Mouse (Mus musculus) stomach, embryonic 14.5 days (tissue): ENCODE measurements around the gene Txndc5. TPM values are rescaled to one million over a fixed set of nuclear protein-coding genes. Genes with fewer than 3 reads are reported as not detected.

Experiments used
- ATAC-seq: fragments of 200-750 bp; cut with Nextera tagmentation; 2 replicates; pipeline ENCODE4 v1.8.0; 2017; ENCODE audit warnings: low read depth, moderate TSS enrichment; ENCODE audit not compliant: insufficient number of reproducible peaks, insufficient read depth, low FRiP score
- H3K27ac ChIP-seq: fragments of 300-500 bp; sonication (generic); 2 replicates; pipeline ENCODE4 v1.5.1; 2014; ENCODE audit warnings: mild to moderate bottlenecking, low read length, moderate library complexity, mixed read lengths
- H3K27me3 ChIP-seq: fragments of 300-500 bp; sonication (generic); 2 replicates; pipeline ENCODE4 v1.6.1; 2014; ENCODE audit warnings: low read length, control low read depth, mixed read lengths; ENCODE audit not compliant: control insufficient read depth, insufficient read depth
- H3K36me3 ChIP-seq: fragments of 300-500 bp; sonication (generic); 2 replicates; pipeline ENCODE4 v1.6.1; 2014; ENCODE audit warnings: mild to moderate bottlenecking, control low read depth, low read length, moderate library complexity, mixed read lengths; ENCODE audit not compliant: control insufficient read depth, insufficient read depth
- H3K4me1 ChIP-seq: fragments of 300-500 bp; sonication (generic); 2 replicates; pipeline ENCODE4 v1.6.1; 2014; ENCODE audit warnings: low read length, control low read depth, mixed read lengths; ENCODE audit not compliant: control insufficient read depth, insufficient read depth
- H3K4me2 ChIP-seq: fragments of 300-500 bp; sonication (generic); replicated peaks from 2 replicates; pipeline ENCODE4 v1.6.1; 2014; ENCODE audit warnings: low read depth, low read length, control low read depth
- H3K4me3 ChIP-seq: fragments of 300-500 bp; sonication (generic); 2 replicates; pipeline ENCODE4 v1.5.1; 2014; ENCODE audit warnings: low read depth, low read length, control low read depth
- H3K9ac ChIP-seq: fragments of 300-500 bp; sonication (generic); replicated peaks from 2 replicates; pipeline ENCODE4 v1.6.1; 2014; ENCODE audit warnings: low read depth, mild to moderate bottlenecking, control low read depth, low read length, moderate library complexity, mixed read lengths
- H3K9me3 ChIP-seq: fragments of 300-500 bp; sonication (generic); 2 replicates; pipeline ENCODE4 v1.6.1; 2016; ENCODE audit warnings: low read depth, low read length, control low read depth; ENCODE audit not compliant: control insufficient read depth
- WGBS: fragments of 180-500 bp; shearing (Covaris S2); extraction: QIAGEN DNeasy Blood & Tissue Kit; methylation state at CpG from one replicate; pipeline ENCODE4 v1.1.7; 2014; 5-methylcytosine and 5-hydroxymethylcytosine counted together
- polyA plus RNA-seq: library from polyadenylated mRNA; unstranded; fragments of >200 nt; fragmentation: Nextera tagmentation; extraction: Ambion mirVana; gene quantifications from 2 replicates; pipeline ENCODE4 v1.2.1, GENCODE M21; 2014

The Txndc5 gene
- polyA plus RNA-seq, result 237 and 263 TPM in 2 replicates

DNA sequence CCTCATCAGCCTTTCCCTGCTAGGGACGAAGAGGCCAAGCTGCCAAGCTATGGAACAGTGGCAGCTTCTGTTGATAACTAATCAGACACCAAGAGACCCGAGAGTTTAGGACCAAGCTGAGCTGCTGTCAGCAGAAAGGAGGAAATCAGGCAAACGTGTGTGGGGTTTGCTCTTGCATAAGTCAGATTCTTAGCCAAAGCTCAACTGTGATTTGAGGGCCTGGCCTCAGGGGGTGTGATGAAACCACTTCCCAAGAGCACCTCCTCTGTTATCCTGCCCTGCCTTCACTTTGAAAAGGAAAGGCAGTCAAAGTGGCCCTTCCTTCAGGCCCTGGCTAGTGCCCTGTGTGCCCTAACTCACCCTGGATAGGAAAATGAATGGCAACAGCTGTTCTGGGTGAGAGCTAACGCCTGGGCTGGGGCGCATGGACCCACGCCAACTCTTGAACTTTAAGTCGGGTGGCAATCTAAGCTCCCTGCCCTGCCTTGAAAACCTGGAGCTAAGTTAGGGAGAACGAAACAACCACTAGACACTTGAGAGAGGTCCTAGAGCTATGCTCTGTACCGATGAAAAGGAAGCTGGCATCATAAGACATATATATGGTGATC is at the start of gene Txndc5:
TSS of gene Txndc5 (minus strand) at position 138 of the 608 bp plus-strand sequence.
- ATAC-seq, result no peak
- Histone ChIP-seq H3K27me3 (no peaks in the 10 kb centered on the region), H3K9me3 (no peaks in the 10 kb centered on the region), H3K4me2 (peak within 1 kb of the TSS; percentile 79), H3K36me3 (no peaks in the 10 kb centered on the region; the same call in 1 of the 2 replicates), H3K9ac (peak within 1 kb of the TSS; percentile 77), H3K4me3 (peak within 1 kb of the TSS; percentile 67), H3K4me1 (peaks cover 22% of the 10 kb centered on the region), H3K27ac (peak within 1 kb of the TSS; percentile 87)
- WGBS, result 54% methylated on average over 9 of the region's 9 CpGs

DNA sequence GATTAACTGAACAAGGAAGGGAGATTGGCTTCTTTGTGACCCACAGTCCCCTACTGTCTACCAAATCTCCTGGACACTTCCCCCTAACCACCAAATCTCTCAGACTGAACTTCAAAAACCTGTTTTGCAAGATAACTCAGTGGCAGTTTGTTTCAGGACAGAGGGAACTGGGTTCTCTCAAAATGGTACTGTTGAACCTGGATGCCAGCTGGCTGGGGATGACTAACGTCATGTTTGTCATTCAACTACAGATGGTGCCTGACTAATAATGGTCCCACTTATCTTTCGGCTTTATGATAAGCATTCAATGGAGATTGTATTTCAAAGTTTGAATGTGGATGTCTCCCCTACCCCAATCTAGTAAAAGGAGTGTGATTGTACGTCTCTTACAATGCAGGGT is 46.0 kb upstream of the Txndc5 start:
- 66% methylated on average over 3 of the region's 3 CpGs for WGBS
- no peaks in the 10 kb centered on the region for H3K9me3 ChIP-seq
- no peak overlapping the region for H3K4me2 ChIP-seq
- H3K27ac ChIP-seq, result no peak overlapping the region
- no peaks in the 10 kb centered on the region for H3K36me3 ChIP-seq
- H3K27me3 ChIP-seq, result no peaks in the 10 kb centered on the region
- no peak overlapping the region for H3K4me3 ChIP-seq
- no peak overlapping the region for H3K9ac ChIP-seq
- no peaks in the 10 kb centered on the region for H3K4me1 ChIP-seq
- ATAC-seq, result no peak

DNA sequence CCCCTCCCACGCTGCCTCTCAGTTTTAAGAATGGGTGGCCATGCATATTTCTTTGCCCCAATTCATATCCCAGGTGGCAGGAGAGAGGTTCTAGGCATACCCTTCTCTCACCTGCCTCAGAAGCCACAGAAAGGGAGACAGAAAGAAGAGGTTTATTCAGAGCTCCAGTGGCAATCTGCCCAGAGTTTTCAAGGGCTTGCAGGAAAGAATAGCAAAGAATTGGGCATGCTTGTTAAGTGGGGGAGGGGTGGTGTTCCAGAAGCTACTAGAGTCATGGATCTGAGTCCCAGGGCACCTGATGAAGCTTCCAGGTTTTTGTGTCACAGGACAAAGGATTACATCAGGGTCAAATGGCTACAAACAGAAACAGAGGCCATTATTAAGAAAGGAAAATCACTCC is 44.7 kb upstream of the Txndc5 start:
- Histone ChIP-seq H3K36me3 (no peaks in the 10 kb centered on the region), H3K4me3 (no peak overlapping the region), H3K27me3 (no peaks in the 10 kb centered on the region), H3K9ac (no peak overlapping the region), H3K4me2 (no peak overlapping the region), H3K4me1 (no peaks in the 10 kb centered on the region), H3K9me3 (no peaks in the 10 kb centered on the region), H3K27ac (no peak overlapping the region)
- no peak for ATAC-seq
- 87% methylated on average over 1 of the region's 1 CpGs for WGBS

DNA sequence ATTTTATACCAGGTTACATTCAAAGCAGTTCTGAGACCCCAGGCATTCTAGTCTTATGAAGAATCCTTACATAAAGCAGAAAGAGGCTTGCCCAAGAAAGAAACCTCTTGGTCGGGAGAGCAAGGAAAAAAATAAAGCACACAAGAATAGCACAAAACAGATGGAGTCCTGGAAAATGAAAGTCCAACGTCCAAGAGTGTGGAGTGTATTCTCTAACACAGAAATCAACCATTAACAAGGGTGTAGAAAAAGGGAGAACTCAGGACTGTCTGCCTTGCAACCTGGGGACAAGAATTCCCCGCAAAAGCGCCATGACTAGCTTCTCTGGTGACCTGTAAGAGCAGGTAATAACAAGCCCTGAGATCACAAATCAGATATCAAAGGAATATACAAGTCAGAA is 36.6 kb upstream of the Txndc5 start:
- no peaks in the 10 kb centered on the region for H3K36me3 ChIP-seq
- 78% methylated on average over 4 of the region's 4 CpGs for WGBS
- H3K9ac ChIP-seq, result no peak overlapping the region
- H3K4me3 ChIP-seq, result no peak overlapping the region
- H3K4me2 ChIP-seq, result no peak overlapping the region
- no peaks in the 10 kb centered on the region for H3K9me3 ChIP-seq
- no peak for ATAC-seq
- H3K27ac ChIP-seq, result no peak overlapping the region
- no peaks in the 10 kb centered on the region for H3K27me3 ChIP-seq
- H3K4me1 ChIP-seq, result no peaks in the 10 kb centered on the region

DNA sequence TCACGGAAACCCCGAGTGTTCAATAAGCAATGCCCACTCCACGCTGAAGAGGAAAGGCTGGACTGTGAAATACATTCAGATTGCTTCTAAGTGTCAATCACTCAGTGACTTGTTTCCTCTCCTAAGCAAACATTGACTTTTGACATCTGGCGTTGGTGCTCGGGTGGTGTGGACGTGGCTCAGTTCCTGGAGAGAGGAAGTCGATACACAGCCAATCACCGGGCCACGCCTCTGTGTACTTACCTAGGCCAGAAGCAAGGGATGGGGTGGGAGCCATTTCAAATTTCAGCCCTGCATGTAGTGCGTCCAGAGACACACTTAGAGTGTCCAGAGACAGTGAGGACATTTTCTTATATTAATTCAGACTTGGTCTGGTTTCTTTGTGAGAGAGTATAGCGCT is 26.0 kb upstream of the Txndc5 start:
- no peaks in the 10 kb centered on the region for H3K4me1 ChIP-seq
- H3K36me3 ChIP-seq, result no peaks in the 10 kb centered on the region
- H3K27me3 ChIP-seq, result no peaks in the 10 kb centered on the region
- 64% methylated on average over 11 of the region's 11 CpGs for WGBS
- H3K4me2 ChIP-seq, result no peak overlapping the region
- ATAC-seq, result peak; percentile 74; the same call in 1 of the 2 replicates
- H3K27ac ChIP-seq, result peak overlapping the region; percentile 44; the same call in 1 of the 2 replicates
- H3K9me3 ChIP-seq, result no peaks in the 10 kb centered on the region
- H3K9ac ChIP-seq, result no peak overlapping the region
- no peak overlapping the region for H3K4me3 ChIP-seq

DNA sequence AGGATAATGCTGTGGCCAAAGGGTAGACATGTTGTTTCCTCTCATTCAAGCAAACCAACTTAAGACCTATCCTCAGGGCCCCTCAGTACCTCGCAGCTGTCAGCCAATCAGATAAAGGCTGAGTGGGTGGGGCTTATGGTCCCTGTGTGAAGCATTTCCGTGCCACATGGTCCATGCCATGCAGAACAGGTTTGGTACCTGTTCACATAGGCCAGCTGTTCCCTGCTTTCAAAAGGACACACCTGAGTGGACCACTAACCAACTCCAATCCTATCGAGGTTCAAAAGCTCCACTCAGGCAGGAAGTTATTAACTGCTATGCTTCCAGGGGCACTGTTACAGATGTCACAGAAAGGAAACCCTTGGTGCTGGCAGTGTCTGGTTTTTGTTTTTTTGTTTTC is 25.6 kb upstream of the Txndc5 start:
- ATAC-seq, result 0 out of 2 replicates have a peak, but pooled peaks have one; percentile 58
- no peak overlapping the region for H3K4me3 ChIP-seq
- no peaks in the 10 kb centered on the region for H3K4me1 ChIP-seq
- no peak overlapping the region for H3K4me2 ChIP-seq
- no peaks in the 10 kb centered on the region for H3K36me3 ChIP-seq
- 70% methylated on average over 3 of the region's 3 CpGs for WGBS
- no peak overlapping the region for H3K9ac ChIP-seq
- no peaks in the 10 kb centered on the region for H3K27me3 ChIP-seq
- H3K9me3 ChIP-seq, result no peaks in the 10 kb centered on the region
- no peak overlapping the region for H3K27ac ChIP-seq

DNA sequence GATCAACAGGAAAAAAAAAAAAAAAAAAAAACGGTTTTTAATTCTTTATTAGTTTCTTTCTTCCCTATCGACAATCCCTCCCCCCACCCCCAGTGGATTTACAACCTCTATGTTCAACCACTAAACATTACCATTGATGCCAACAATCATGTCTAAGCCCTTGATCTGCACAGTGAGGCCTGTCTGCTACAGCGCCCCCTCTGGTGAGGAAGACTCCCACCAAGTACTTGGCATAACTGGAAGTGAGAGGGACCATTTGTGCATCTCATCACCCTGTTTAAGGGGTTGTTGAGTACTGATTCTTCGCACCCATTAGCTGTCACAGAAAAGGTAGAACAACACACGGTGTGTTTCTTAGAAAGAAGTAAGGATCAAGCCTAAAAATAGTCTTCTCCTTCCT is 20.1 kb upstream of the Txndc5 start:
- Histone ChIP-seq H3K27ac (no peak overlapping the region), H3K9ac (no peak overlapping the region), H3K36me3 (no peaks in the 10 kb centered on the region), H3K4me3 (no peak overlapping the region), H3K9me3 (no peaks in the 10 kb centered on the region), H3K27me3 (no peaks in the 10 kb centered on the region), H3K4me2 (no peak overlapping the region), H3K4me1 (no peaks in the 10 kb centered on the region)
- no peak for ATAC-seq
- WGBS, result 74% methylated on average over 5 of the region's 5 CpGs

DNA sequence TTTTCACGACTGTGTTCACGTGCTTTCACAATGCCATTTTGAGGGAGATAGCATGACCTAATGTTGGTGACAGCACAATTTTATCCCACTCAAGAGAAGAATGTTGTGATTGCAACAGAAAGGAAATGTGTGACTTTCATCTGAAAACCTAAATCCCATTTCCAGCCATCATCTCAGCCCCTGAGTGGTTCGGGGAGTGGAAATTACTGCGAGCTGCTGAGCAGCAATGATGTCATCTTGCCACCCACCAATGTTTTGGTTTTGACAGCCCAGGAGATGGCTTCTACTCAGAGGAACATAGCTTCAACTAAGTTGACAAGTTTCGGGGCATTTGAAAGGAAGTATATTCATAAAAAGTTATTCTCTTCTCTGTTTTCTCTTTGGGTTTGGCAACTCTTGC is 19.1 kb upstream of the Txndc5 start:
- ATAC-seq, result no peak
- 87% methylated on average over 5 of the region's 5 CpGs for WGBS
- no peaks in the 10 kb centered on the region for H3K36me3 ChIP-seq

DNA sequence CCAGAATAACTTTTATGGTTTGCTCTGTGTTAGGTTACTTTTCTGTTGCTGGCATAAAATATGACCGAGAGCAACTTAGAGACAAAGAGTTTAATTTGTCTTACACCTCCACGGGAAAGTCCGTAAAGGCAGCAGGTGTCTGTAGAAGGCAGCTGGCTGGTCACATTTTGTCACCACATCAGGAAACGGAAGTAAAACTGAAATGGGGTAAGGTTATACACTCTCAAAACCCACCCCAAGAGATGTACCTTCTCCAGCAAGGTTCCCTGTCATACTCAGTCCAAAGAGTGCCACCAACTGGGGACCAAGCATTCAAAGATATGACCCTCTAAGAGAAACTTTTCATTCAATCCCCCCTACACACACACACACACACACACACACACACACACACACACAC is 18.1 kb upstream of the Txndc5 start:
- H3K4me1 ChIP-seq, result no peaks in the 10 kb centered on the region
- H3K9me3 ChIP-seq, result no peaks in the 10 kb centered on the region
- ATAC-seq, result no peak
- no peak overlapping the region for H3K4me3 ChIP-seq
- H3K4me2 ChIP-seq, result no peak overlapping the region
- no peaks in the 10 kb centered on the region for H3K27me3 ChIP-seq
- no peaks in the 10 kb centered on the region for H3K36me3 ChIP-seq
- no peak overlapping the region for H3K9ac ChIP-seq
- WGBS, result 81% methylated on average over 4 of the region's 4 CpGs
- H3K27ac ChIP-seq, result no peak overlapping the region

More for the DNA sequence above, 19.1 kb upstream of the Txndc5 start:
- Histone ChIP-seq H3K27me3 (no peaks in the 10 kb centered on the region), H3K4me1 (no peaks in the 10 kb centered on the region), H3K4me2 (no peak overlapping the region), H3K27ac (no peak overlapping the region), H3K4me3 (no peak overlapping the region), H3K9me3 (no peaks in the 10 kb centered on the region), H3K9ac (no peak overlapping the region)
